Mouse (Mus musculus) cerebellum, adult 2 months (tissue): ENCODE data around the gene Arid1b. TPM values are rescaled to one million over a fixed set of nuclear protein-coding genes. Genes with fewer than 3 reads are reported as not detected.

ENCODE experiments used
- DNase-seq, 2 experiments: peaks; one replicate each; pipeline ENCODE4 v3.0.0; 2021
- H3K27ac ChIP-seq: fragments of 200-500 bp; 2 replicates; pipeline ENCODE4 v1.5.1; 2012; ENCODE audit warnings: low read length, control low read depth, inconsistent platforms; ENCODE audit not compliant: insufficient read depth
- H3K27me3 ChIP-seq: fragments of 200-500 bp; 2 replicates; pipeline ENCODE4 v1.6.1; 2012; ENCODE audit warnings: inconsistent platforms, mild to moderate bottlenecking, low read length, moderate library complexity; ENCODE audit not compliant: control insufficient read depth, insufficient read depth
- H3K4me1 ChIP-seq: fragments of 200-500 bp; 2 replicates; pipeline ENCODE4 v1.6.1; 2011; ENCODE audit warnings: low read length; ENCODE audit not compliant: control insufficient read depth, insufficient read depth
- H3K4me3 ChIP-seq: fragments of 200-500 bp; replicated peaks from 2 replicates; pipeline ENCODE3; 2011; ENCODE audit warnings: mild to moderate bottlenecking, low read depth, low read length, control low read depth; ENCODE audit not compliant: insufficient read depth
- CTCF ChIP-seq: fragments of 200-500 bp; IDR thresholded peaks from 2 replicates; pipeline ENCODE4 v1.5.1; 2011; ENCODE audit warnings: low read depth, mild to moderate bottlenecking, control low read depth, low read length, moderate library complexity, borderline replicate concordance; ENCODE audit not compliant: insufficient read depth
- POLR2A ChIP-seq: fragments of 200-500 bp; IDR thresholded peaks from 2 replicates; pipeline ENCODE4 v1.6.1; 2011; ENCODE audit warnings: low read length, control low read depth, borderline replicate concordance; ENCODE audit not compliant: insufficient read depth
- WGBS: fragments of 180-500 bp; shearing (Covaris S2); methylation state at CpG from one replicate; pipeline ENCODE4 v1.1.7; 2018; 5-methylcytosine and 5-hydroxymethylcytosine counted together
- polyA plus RNA-seq: library from polyadenylated mRNA; depleted of rRNA; stranded (reverse); fragments of >200 nt; gene quantifications from 2 replicates; pipeline ENCODE4 v1.2.3, GENCODE M21; 2012

Gene Arid1b
- polyA plus RNA-seq, 1 experiment = 25.6 TPM

DNA sequence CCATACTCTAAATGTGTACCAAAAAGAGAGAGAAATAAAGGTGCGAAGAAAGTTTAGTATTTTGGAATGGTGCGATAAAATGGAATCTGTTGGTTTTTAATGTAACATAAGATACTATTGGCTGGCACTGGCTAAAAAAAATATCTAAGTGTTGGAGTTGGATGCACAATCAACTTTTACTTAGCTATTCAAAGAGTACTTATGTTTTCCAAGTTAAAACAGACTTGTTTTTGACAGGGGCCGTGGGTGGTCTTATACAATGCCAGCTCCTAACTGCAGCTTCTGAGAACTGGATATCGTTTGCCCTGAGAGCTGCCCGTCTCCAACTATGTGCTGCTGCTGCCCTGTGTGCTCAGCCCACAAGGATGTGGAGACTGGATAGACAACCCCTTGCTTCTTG, 351.7 kb downstream of the Arid1b start:
- Histone ChIP-seq H3K27ac (no peak overlapping the region), H3K4me3 (no peak overlapping the region), H3K27me3 (no peaks in the 10 kb centered on the region), H3K4me1 (no peaks in the 10 kb centered on the region)
- no peak for DNase-seq
- WGBS = 66% methylated on average over 5 of the region's 5 CpGs
- TF ChIP-seq POLR2A = no peak

GRCm38 (mm10) chr17:5352901-5353300, 358.8 kb downstream of the Arid1b start:
- WGBS = 11% methylated on average over 5 of the region's 5 CpGs
- Histone ChIP-seq H3K4me3 (no peak overlapping the region), H3K27me3 (no peaks in the 10 kb centered on the region), H3K4me1 (peaks cover 3% of the 10 kb centered on the region; the same call in 1 of the 2 replicates), H3K27ac (no peak overlapping the region)
- peak; percentile 63 to 77 for DNase-seq
- TF ChIP-seq CTCF (peak; percentile 13; the same call in 1 of the 2 replicates), POLR2A (no peak)

- Histone ChIP-seq H3K27ac (no peak overlapping the region), H3K4me3 (no peak overlapping the region), H3K27me3 (no peaks in the 10 kb centered on the region), H3K4me1 (no peaks in the 10 kb centered on the region)
- no peak for DNase-seq
- 84% methylated on average over 2 of the region's 2 CpGs for WGBS
- TF ChIP-seq POLR2A = no peak
- TF ChIP-seq CTCF = no peak
Measured at GRCm38 (mm10) chr17:5360759-5361158, 366.6 kb downstream of the Arid1b start.

DNA sequence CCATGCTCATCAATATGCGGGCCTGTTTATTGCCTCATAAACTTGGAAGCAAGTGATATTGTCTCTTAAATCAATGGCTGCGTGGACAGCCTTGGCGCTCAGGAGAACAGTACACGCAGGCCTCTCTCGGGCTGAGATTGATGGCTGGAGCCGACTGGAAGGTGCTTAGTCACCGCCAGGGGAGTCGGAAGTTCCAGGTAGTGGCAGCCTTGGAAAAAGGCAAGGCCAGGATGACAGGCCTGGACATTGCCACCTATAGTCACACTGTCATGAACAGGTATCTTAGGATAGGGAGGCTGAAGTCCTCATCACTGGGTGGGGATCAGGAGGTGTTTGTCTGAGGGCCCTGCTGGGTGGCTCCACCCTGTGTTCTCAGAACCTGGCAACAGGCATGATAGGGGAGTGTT, 371.9 kb downstream of the Arid1b start:
- no peaks in the 10 kb centered on the region for H3K27me3 ChIP-seq
- TF ChIP-seq POLR2A (no peak), CTCF (no peak)
- no peaks in the 10 kb centered on the region for H3K4me1 ChIP-seq
- WGBS = 89% methylated on average over 8 of the region's 8 CpGs
- no peak overlapping the region for H3K27ac ChIP-seq
- DNase-seq = no peak
- H3K4me3 ChIP-seq = no peak overlapping the region

DNA sequence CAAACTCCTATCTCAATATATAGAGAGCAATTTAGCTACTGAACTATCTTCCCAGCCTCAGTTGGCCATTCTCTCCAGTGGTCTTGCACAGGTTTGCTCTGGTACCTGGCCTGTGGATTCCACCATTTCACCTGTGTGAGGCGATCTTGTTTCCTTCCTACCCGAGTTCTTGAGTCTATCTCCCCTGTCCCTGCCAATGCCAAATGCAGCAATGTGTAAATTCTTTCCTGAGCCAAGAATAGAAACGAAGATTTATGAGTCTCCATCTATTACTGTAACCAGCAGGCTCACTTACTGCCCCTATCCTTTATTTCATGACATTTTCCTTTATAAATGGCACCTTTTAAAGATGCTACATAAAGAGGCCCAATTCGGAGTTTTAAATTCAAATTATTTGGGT, 376.9 kb downstream of the Arid1b start:
- DNase-seq = no peak
- 75% methylated on average over 4 of the region's 4 CpGs for WGBS
- no peak for TF ChIP-seq CTCF
- Histone ChIP-seq H3K4me1 (peaks cover 8% of the 10 kb centered on the region), H3K27ac (no peak overlapping the region), H3K4me3 (no peak overlapping the region), H3K27me3 (no peaks in the 10 kb centered on the region)

GRCm38 (mm10) chr17:5371521-5371920, 377.4 kb downstream of the Arid1b start:
- Histone ChIP-seq H3K4me1 (peaks cover 8% of the 10 kb centered on the region), H3K27ac (no peak overlapping the region), H3K4me3 (no peak overlapping the region), H3K27me3 (no peaks in the 10 kb centered on the region)
- no peak for DNase-seq
- TF ChIP-seq POLR2A = no peak
- TF ChIP-seq CTCF = no peak
- WGBS = 86% methylated on average over 7 of the region's 7 CpGs

DNA sequence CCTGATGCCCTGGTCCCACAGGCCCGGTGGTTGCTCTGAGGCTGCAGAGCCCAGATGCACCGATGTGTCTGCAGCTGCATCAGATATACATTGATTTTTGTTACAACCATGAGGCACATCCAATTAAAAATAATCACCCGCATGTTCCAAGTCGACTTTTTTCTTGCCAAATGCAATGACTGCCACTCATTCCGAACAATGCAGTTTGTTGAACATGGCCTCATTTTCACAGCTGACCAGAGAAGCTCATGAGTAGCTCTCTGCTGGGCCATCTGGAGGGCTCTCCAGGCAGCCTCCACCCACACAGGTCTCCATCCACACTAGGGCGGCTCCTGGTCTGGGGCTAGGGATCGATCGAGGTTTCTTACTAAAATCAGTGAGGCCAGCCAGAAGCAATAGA, 378.8 kb downstream of the Arid1b start:
- peak; percentile 55 to 71 for DNase-seq
- Histone ChIP-seq H3K27ac (no peak overlapping the region), H3K4me3 (no peak overlapping the region), H3K4me1 (peaks cover 8% of the 10 kb centered on the region), H3K27me3 (no peaks in the 10 kb centered on the region)
- no peak for TF ChIP-seq CTCF
- TF ChIP-seq POLR2A = no peak
- WGBS = 25% methylated on average over 8 of the region's 8 CpGs

DNA sequence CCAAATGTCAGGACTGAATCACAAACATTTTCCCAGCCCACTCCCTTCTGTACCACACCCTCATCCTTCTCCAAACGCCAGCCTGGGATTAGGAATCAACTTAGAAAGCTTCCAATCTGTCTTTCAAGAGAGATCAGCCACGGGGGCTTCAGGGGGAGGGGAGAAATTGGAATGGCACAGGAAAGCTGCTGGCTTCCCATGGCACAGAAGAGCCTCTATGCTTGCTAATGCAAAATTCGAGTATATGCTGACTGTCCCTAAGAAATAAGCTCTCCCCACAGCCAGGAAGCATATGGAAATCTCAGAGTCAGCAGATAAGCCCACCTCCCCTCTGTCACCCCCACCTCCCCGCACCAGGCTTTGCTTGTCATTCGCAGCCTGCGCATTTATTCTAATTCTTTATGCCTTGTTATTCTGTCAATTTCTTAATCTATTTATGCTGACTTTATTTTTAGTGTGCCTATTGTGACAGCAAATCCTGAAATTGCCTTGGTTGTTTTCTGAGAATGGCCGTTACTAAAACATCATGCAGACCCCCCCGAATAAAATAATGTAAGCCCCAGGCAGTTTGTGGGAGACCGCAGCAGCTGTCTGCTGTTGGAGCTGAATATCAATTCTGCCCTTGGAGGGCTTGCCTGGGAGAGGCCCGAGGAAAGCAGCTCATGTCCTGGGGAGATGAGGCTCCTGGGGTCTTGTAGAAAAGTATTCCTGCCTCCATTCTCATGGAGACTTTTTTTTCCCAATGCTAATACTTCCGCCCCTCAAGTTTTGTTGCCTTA, 383.2 kb downstream of the Arid1b start:
- TF ChIP-seq CTCF (no peak), POLR2A (no peak)
- Histone ChIP-seq H3K4me3 (no peak overlapping the region), H3K27me3 (no peaks in the 10 kb centered on the region), H3K4me1 (peaks cover 8% of the 10 kb centered on the region), H3K27ac (no peak overlapping the region)
- WGBS = 33% methylated on average over 11 of the region's 11 CpGs
- no peak for DNase-seq
